Mouse (Mus musculus): ENCODE results near the gene S100z. TPM values are rescaled to one million over a fixed set of nuclear protein-coding genes. Genes with fewer than 3 reads are reported as not detected.

The S100z gene
- polyA plus RNA-seq, 1 experiment from 2014 or later: not detected

DNA sequence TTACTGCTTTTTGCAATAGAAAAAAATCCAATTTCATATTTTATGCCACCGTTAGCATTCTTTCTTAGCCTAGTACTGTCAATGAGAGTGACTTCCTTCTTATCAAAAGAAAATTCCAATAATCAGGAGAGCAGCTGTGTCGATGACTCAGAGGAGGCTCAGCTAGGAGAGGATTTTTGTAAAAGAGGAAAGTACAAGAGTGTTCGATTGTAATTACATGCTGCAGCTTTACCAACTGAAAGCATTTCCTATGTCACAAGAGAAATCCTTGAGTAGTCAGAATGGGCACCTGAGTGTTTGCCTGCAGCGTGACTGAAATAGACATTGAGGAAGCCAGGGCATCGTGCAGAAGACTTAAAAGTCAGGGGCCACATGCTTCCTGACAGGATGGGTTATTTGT is 39.0 kb downstream of the S100z start:
- H3K36me3 ChIP-seq (ENCODE audit: control insufficient read depth, insufficient read depth): no peaks in the 10 kb centered on the region
- no peak for ATAC-seq (ENCODE audit: low read depth)
- H3K27me3 ChIP-seq (ENCODE audit: control insufficient read depth, insufficient read depth, low read depth, low read length): peaks cover 26% of the 10 kb centered on the region
- no peak overlapping the region for H3K9ac ChIP-seq (ENCODE audit: low read depth, low read length)
- no peak overlapping the region for H3K4me2 ChIP-seq (ENCODE audit: low read depth, low read length)
- H3K9me3 ChIP-seq (replicated peaks; ENCODE audit: control insufficient read depth, low read length): no peaks in the 10 kb centered on the region
- 44% methylated on average over 5 of the region's 5 CpGs for WGBS (ENCODE audit: insufficient replicate concordance)
- H3K27ac ChIP-seq (ENCODE audit: low read length): no peak overlapping the region
- H3K4me3 ChIP-seq (ENCODE audit: low read depth, low read length): no peak overlapping the region
- no peaks in the 10 kb centered on the region for H3K4me1 ChIP-seq (ENCODE audit: control insufficient read depth, low read depth, low read length)

GRCm38 (mm10) chr13:95431760-95432159 is 46.8 kb downstream of the S100z start:
- H3K4me1 ChIP-seq (ENCODE audit: control insufficient read depth, low read depth, low read length): no peaks in the 10 kb centered on the region
- H3K4me3 ChIP-seq (ENCODE audit: low read depth, low read length): no peak overlapping the region
- no peak overlapping the region for H3K4me2 ChIP-seq (ENCODE audit: low read depth, low read length)
- H3K27me3 ChIP-seq (ENCODE audit: control insufficient read depth, insufficient read depth, low read depth, low read length): no peaks in the 10 kb centered on the region
- H3K27ac ChIP-seq (ENCODE audit: low read length): no peak overlapping the region
- ATAC-seq (ENCODE audit: low read depth): no peak
- 63% methylated on average over 10 of the region's 10 CpGs for WGBS (ENCODE audit: insufficient replicate concordance)
- no peaks in the 10 kb centered on the region for H3K36me3 ChIP-seq (ENCODE audit: control insufficient read depth, insufficient read depth)
- no peaks in the 10 kb centered on the region for H3K9me3 ChIP-seq (replicated peaks; ENCODE audit: control insufficient read depth, low read length)
- no peak overlapping the region for H3K9ac ChIP-seq (ENCODE audit: low read depth, low read length)

DNA sequence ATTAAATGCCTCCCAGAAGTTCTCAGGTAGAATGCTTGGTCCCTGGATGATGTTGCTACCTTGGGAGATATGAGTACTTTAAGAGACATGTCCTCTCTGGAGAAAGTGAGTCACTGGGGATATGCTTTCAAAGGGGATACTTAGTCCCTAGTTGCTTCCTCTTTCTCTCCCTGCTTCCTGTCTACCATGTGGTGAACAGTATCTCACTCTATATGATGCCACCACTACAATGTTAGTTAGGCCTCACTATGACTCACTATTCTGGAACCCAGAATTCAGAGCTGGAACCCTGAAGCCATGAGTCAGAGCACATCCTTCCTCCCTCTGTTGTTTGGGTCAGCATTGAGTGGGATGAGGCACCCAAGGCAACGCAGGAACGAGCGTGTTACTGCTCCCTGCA is 51.0 kb downstream of the S100z start:
- no peak overlapping the region for H3K4me2 ChIP-seq (ENCODE audit: low read depth, low read length)
- H3K27ac ChIP-seq (ENCODE audit: low read length): no peak overlapping the region
- H3K27me3 ChIP-seq (ENCODE audit: control insufficient read depth, insufficient read depth, low read depth, low read length): no peaks in the 10 kb centered on the region
- H3K36me3 ChIP-seq (ENCODE audit: control insufficient read depth, insufficient read depth): no peaks in the 10 kb centered on the region
- no peak for ATAC-seq (ENCODE audit: low read depth)
- no peak overlapping the region for H3K9ac ChIP-seq (ENCODE audit: low read depth, low read length)
- H3K9me3 ChIP-seq (replicated peaks; ENCODE audit: control insufficient read depth, low read length): no peaks in the 10 kb centered on the region
- H3K4me1 ChIP-seq (ENCODE audit: control insufficient read depth, low read depth, low read length): no peaks in the 10 kb centered on the region
- H3K4me3 ChIP-seq (ENCODE audit: low read depth, low read length): no peak overlapping the region
- WGBS (ENCODE audit: insufficient replicate concordance): 57% methylated on average over 3 of the region's 3 CpGs

Other genes with a start within 250 kb of the S100z start
- gene Pde8b, start 228.4 kb downstream of the S100z start, polyA plus RNA-seq (2015; fragmentation: Nextera tagmentation; extraction: Ambion mirVana): 0.40 and 0.69 TPM in 2 replicates
- gene Zbed3, start 155.1 kb downstream of the S100z start, polyA plus RNA-seq (2015; fragmentation: Nextera tagmentation; extraction: Ambion mirVana): 4.9 and 5.2 TPM in 2 replicates
- gene Aggf1, start 103.4 kb downstream of the S100z start, polyA plus RNA-seq (2015; fragmentation: Nextera tagmentation; extraction: Ambion mirVana): 13.1 and 13.3 TPM in 2 replicates
- 0.11 and 0.16 TPM in 2 replicates for gene Crhbp, start 33.8 kb downstream of the S100z start, polyA plus RNA-seq (2015; fragmentation: Nextera tagmentation; extraction: Ambion mirVana)
- 0.58 and 0.68 TPM in 2 replicates for gene F2rl1, start 46.5 kb upstream of the S100z start, polyA plus RNA-seq (2015; fragmentation: Nextera tagmentation; extraction: Ambion mirVana)
- gene F2r, start 139.8 kb upstream of the S100z start, polyA plus RNA-seq (2015; fragmentation: Nextera tagmentation; extraction: Ambion mirVana): 37.2 and 37.5 TPM in 2 replicates
- 7.3 and 9.3 TPM in 2 replicates for gene F2rl2, start 218.1 kb upstream of the S100z start, polyA plus RNA-seq (2015; fragmentation: Nextera tagmentation; extraction: Ambion mirVana)

Measured in liver, embryonic 16.5 days (tissue).